Mouse (Mus musculus) limb, embryonic 15.5 days (tissue): Measurements from ENCODE around the gene Kcnj13. TPM values are rescaled to one million over a fixed set of nuclear protein-coding genes. Genes with fewer than 3 reads are reported as not detected.

Experiments
- ATAC-seq: fragments of 200-750 bp; cut with Nextera tagmentation; 2 replicates; pipeline ENCODE4 v1.8.0; 2017; ENCODE audit warnings: low read depth, moderate TSS enrichment; ENCODE audit not compliant: insufficient number of reproducible peaks, low FRiP score, low TSS enrichment
- H3K27ac ChIP-seq: fragments of 300-500 bp; sonication (generic); 2 replicates; pipeline ENCODE4 v1.5.1; 2015; ENCODE audit warnings: moderate library complexity, mild to moderate bottlenecking, inconsistent platforms
- H3K27me3 ChIP-seq: fragments of 300-500 bp; sonication (generic); 2 replicates; pipeline ENCODE4 v1.6.1; 2015; ENCODE audit warnings: inconsistent platforms
- H3K36me3 ChIP-seq: fragments of 300-500 bp; sonication (generic); 2 replicates; pipeline ENCODE4 v1.6.1; 2015; ENCODE audit warnings: inconsistent platforms
- H3K4me1 ChIP-seq: fragments of 300-500 bp; sonication (generic); 2 replicates; pipeline ENCODE4 v1.6.1; 2015; ENCODE audit warnings: inconsistent platforms
- H3K4me2 ChIP-seq: fragments of 300-500 bp; sonication (generic); 2 replicates; pipeline ENCODE4 v1.6.1; 2015; ENCODE audit warnings: mild to moderate bottlenecking, inconsistent platforms
- H3K4me3 ChIP-seq: fragments of 300-500 bp; sonication (generic); 2 replicates; pipeline ENCODE4 v1.5.1; 2015; ENCODE audit warnings: mild to moderate bottlenecking, inconsistent platforms
- H3K9ac ChIP-seq: fragments of 300-500 bp; sonication (generic); 2 replicates; pipeline ENCODE4 v1.6.1; 2015; ENCODE audit warnings: inconsistent platforms
- H3K9me3 ChIP-seq: fragments of 300-500 bp; sonication (generic); 2 replicates; pipeline ENCODE4 v1.6.1; 2016; ENCODE audit warnings: inconsistent platforms
- WGBS: fragments of 180-500 bp; shearing (Covaris S2); methylation state at CpG from one replicate; pipeline ENCODE4 v1.1.7; 2015; 5-methylcytosine and 5-hydroxymethylcytosine counted together
- polyA plus RNA-seq: library from polyadenylated mRNA; unstranded; fragments of >200 nt; fragmentation: Nextera tagmentation; extraction: Ambion mirVana; gene quantifications from 2 replicates; pipeline ENCODE4 v1.2.1, GENCODE M21; 2015

Kcnj13 gene
- polyA plus RNA-seq, 1 experiment from 2014 or later, result 1.2 TPM

DNA sequence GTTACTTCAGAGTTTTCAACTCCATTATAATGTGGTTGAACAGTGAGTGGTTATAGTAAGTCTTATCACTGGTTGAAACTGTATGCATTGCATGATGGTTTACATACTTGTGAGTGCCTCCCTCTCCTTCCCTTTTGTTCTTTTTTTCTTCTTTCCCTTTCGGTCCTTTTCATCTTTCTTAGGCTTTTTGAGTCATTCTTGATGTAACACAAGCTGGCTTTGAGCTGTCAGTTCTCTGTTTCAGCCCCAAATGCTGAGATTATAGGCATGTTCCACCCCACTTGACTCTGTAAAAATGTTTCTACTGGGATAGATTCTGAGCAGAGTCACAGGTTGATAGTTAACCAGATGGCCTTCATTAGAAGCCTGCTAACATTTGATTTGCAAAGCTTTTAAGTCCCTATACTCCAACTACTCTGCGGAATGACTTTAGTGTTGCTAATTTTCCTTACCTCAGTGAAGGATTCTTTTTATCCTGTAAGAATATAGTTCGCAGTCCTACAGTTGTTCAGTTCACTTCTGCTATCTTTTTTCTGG, 16.4 kb downstream of the Kcnj13 start:
- ATAC-seq, result no peak
- no peak overlapping the region for H3K9ac ChIP-seq
- no peak overlapping the region for H3K4me2 ChIP-seq
- H3K4me1 ChIP-seq, result no peaks in the 10 kb centered on the region
- H3K4me3 ChIP-seq, result no peak overlapping the region
- no peaks in the 10 kb centered on the region for H3K9me3 ChIP-seq
- 76% methylated on average over 3 of the region's 3 CpGs for WGBS
- H3K36me3 ChIP-seq, result peaks cover 34% of the 10 kb centered on the region
- no peaks in the 10 kb centered on the region for H3K27me3 ChIP-seq
- no peak overlapping the region for H3K27ac ChIP-seq

DNA sequence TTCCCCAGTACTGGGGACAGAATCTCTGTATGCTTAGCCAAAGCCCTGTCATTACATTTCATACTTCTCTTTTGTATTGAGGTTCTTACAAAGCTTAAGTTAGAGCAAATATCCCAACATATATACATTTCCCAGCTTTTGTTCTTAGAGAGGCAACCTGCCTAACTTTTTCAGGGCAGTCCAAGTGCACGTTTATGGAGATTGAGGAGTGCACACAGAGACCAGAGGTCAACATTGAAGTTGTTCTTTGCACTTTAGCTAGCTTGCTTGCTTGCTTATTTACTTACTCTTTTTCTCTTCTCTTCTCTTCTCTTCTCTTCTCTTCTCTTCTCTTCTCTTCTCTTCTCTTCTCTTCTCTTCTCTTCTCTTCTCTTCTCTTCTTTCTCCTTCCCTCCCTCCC, 34.3 kb downstream of the Kcnj13 start:
- Histone ChIP-seq H3K36me3 (peaks cover 15% of the 10 kb centered on the region), H3K4me1 (no peaks in the 10 kb centered on the region), H3K4me3 (no peak overlapping the region), H3K4me2 (no peak overlapping the region), H3K27me3 (no peaks in the 10 kb centered on the region), H3K9me3 (no peaks in the 10 kb centered on the region), H3K27ac (no peak overlapping the region), H3K9ac (no peak overlapping the region)
- 70% methylated on average over 1 of the region's 1 CpGs for WGBS
- no peak for ATAC-seq

DNA sequence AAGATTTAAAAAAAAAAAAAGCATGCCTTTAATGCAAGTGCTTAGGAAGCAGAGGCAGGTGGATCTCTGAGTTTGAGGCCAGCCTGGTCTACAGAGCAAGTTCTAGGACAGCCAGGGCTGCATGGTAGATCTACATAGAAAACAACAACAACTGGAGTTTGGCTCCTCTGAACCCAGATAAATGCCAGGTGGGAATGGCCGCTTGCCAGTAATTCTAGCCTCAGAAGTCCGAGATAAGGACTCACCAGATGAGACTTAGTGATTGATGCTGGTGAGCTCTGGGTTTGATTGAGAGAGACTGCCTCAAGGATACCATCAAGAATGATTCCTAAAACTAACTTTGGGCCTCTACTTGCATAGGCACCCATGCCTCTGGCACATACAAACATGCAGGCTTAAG, 44.0 kb downstream of the Kcnj13 start:
- H3K9me3 ChIP-seq, result no peaks in the 10 kb centered on the region
- no peak for ATAC-seq
- WGBS, result 90% methylated on average over 2 of the region's 2 CpGs

More for the DNA sequence above, 44.0 kb downstream of the Kcnj13 start:
- Histone ChIP-seq H3K4me2 (no peak overlapping the region), H3K27ac (no peak overlapping the region), H3K4me1 (no peaks in the 10 kb centered on the region), H3K27me3 (no peaks in the 10 kb centered on the region), H3K9ac (no peak overlapping the region), H3K36me3 (peaks cover 10% of the 10 kb centered on the region; the same call in 1 of the 2 replicates), H3K4me3 (no peak overlapping the region)

Other genes with a start within 250 kb of the Kcnj13 start
- gene Ecel1, start 238.2 kb downstream of the Kcnj13 start, polyA plus RNA-seq, result 0.55 and 1.8 TPM in 2 replicates
- 0.12 and 0.19 TPM in 2 replicates for gene Prss56, start 211.4 kb downstream of the Kcnj13 start, polyA plus RNA-seq
- gene Chrnd, start 204.1 kb downstream of the Kcnj13 start, polyA plus RNA-seq, result 5.0 and 14.4 TPM in 2 replicates
- gene Chrng, start 190.1 kb downstream of the Kcnj13 start, polyA plus RNA-seq, result 14.3 and 38.1 TPM in 2 replicates
- gene Eif4e2, start 180.8 kb downstream of the Kcnj13 start, polyA plus RNA-seq, result 176 and 179 TPM in 2 replicates
- gene Efhd1, start 130.4 kb downstream of the Kcnj13 start, polyA plus RNA-seq, result 3.0 and 3.4 TPM in 2 replicates
- gene Gigyf2, start 67.7 kb downstream of the Kcnj13 start, polyA plus RNA-seq, result 49.6 and 57.5 TPM in 2 replicates
- gene Snorc, start 75.5 kb upstream of the Kcnj13 start, polyA plus RNA-seq, result 46.8 and 84.6 TPM in 2 replicates
- not detected in 2 replicates for gene Neu2, start 115.2 kb upstream of the Kcnj13 start, polyA plus RNA-seq
- 2.4 and 3.0 TPM in 2 replicates for gene Ngef, start 179.1 kb upstream of the Kcnj13 start, polyA plus RNA-seq
- 7.2 and 8.8 TPM in 2 replicates for gene Inpp5d, start 225.6 kb upstream of the Kcnj13 start, polyA plus RNA-seq